ENCODE assay signal across 24 mouse cellular contexts in the genomic region with DNA sequence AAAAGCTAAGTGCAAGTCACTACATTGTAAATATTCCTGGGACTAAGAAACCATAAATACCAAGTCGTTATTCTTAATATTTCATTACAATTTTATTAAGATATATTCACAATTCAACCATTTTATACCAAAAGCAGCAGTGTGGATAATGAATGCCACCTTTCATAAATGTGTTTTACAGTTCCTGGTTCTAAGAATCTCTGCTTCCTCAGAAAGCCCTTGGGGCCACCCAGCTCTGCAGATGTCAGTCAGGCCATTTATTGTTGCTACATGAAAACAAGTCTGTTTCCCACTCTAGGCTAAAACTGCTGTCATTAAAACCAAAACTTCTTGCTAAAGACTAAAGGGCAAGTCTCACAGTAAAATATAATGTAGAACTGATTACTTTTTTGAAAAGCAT. TPM values are rescaled to one million over a fixed set of nuclear protein-coding genes. Genes with fewer than 3 reads are reported as not detected.
DNase-seq lines count a peak whose midpoint lies in the region; ATAC-seq and TF ChIP-seq lines count a peak whose summit lies in the region.
"Had no signal": no experiment of that assay in that cellular context is flagged by ENCODE, and none has a peak within 500 bp of the region (broad histone marks: within the 10 kb centered on the region; RNA-seq: fewer than 3 reads in every experiment).

No protein-coding gene starts in this region.

- H3K27me3 ChIP-seq in kidney, postnatal 0 days (ENCODE audit: insufficient read depth, low read length): no peaks in the 10 kb centered on the region
- H3K27me3 ChIP-seq in kidney, embryonic 16.5 days (ENCODE audit: insufficient read depth, low read length): no peaks in the 10 kb centered on the region
- H3K27me3 ChIP-seq in limb, embryonic 12.5 days: no peaks in the 10 kb centered on the region
- H3K27me3 ChIP-seq in splenic B cell, adult 2 months (ENCODE audit: control insufficient read depth, insufficient read depth, low read length, poor library complexity, severe bottlenecking): no peaks in the 10 kb centered on the region
- H3K27me3 ChIP-seq: forebrain, embryonic 12.5 days; forebrain, embryonic 15.5 days; heart, embryonic 13.5 days; hindbrain, embryonic 12.5 days; hindbrain, embryonic 15.5 days had no signal

- H3K4me2 ChIP-seq in kidney, postnatal 0 days (ENCODE audit: low read length): no peak overlapping the region
- H3K4me2 ChIP-seq in kidney, embryonic 16.5 days (replicated peaks; ENCODE audit: low read depth, low read length): no peak overlapping the region
- H3K4me2 ChIP-seq in limb, embryonic 12.5 days: no peak overlapping the region
- H3K4me2 ChIP-seq: forebrain, embryonic 12.5 days; forebrain, embryonic 15.5 days; heart, embryonic 13.5 days; hindbrain, embryonic 12.5 days; hindbrain, embryonic 15.5 days had no signal

- ATAC-seq in kidney, postnatal 0 days (replicated peaks; ENCODE audit: low FRiP score, low read depth): no peak
- no peak for ATAC-seq in kidney, embryonic 16.5 days (ENCODE audit: low FRiP score, low TSS enrichment)
- ATAC-seq in limb, embryonic 12.5 days (ENCODE audit: insufficient number of reproducible peaks, insufficient read depth, low FRiP score, low TSS enrichment, low read depth): no peak
- ATAC-seq in inflammation-experienced regulatory T-cells, adult 6 months: no peak
- ATAC-seq in activated CD4-positive, CD25-positive, alpha-beta regulatory T cell, adult 4 months: no peak
- ATAC-seq: CD4-positive, CD25-positive, alpha-beta regulatory T cell, adult 4 months; forebrain, embryonic 15.5 days had no signal

- no peak for TF ChIP-seq CTCF in kidney, postnatal 0 days (IDR thresholded peaks at IDR 0.05; ENCODE audit: low read depth)

- H3K9me3 ChIP-seq in kidney, postnatal 0 days (replicated peaks; ENCODE audit: low read length): no peaks in the 10 kb centered on the region
- H3K9me3 ChIP-seq in kidney, embryonic 16.5 days (ENCODE audit: low read length): no peaks in the 10 kb centered on the region
- H3K9me3 ChIP-seq in limb, embryonic 12.5 days: no peaks in the 10 kb centered on the region
- H3K9me3 ChIP-seq: forebrain, embryonic 12.5 days; forebrain, embryonic 15.5 days; heart, embryonic 10.5 days; heart, embryonic 13.5 days; hindbrain, embryonic 12.5 days; hindbrain, embryonic 15.5 days had no signal

- H3K36me3 ChIP-seq in kidney, postnatal 0 days (ENCODE audit: insufficient read depth, low read length): no peaks in the 10 kb centered on the region
- no peaks in the 10 kb centered on the region for H3K36me3 ChIP-seq in kidney, embryonic 16.5 days (ENCODE audit: insufficient read depth, low read length)
- peaks cover 27% of the 10 kb centered on the region for H3K36me3 ChIP-seq in limb, embryonic 12.5 days
- no peaks in the 10 kb centered on the region for H3K36me3 ChIP-seq in splenic B cell, adult 2 months (ENCODE audit: control insufficient read depth, insufficient read depth, low read length, poor library complexity, severe bottlenecking)
- H3K36me3 ChIP-seq: forebrain, embryonic 12.5 days; forebrain, embryonic 15.5 days; heart, embryonic 10.5 days; heart, embryonic 13.5 days; hindbrain, embryonic 12.5 days; hindbrain, embryonic 15.5 days had no signal

- H3K27ac ChIP-seq in kidney, postnatal 0 days: 0 out of 2 replicates have a peak overlapping the region, but pooled peaks have one; percentile 36
- H3K27ac ChIP-seq in kidney, embryonic 16.5 days (ENCODE audit: low read length): no peak overlapping the region
- H3K27ac ChIP-seq in limb, embryonic 12.5 days: peak overlapping the region; percentile 73
- H3K27ac ChIP-seq: forebrain, embryonic 12.5 days; forebrain, embryonic 15.5 days; heart, adult 2 months; heart, embryonic 10.5 days; heart, embryonic 13.5 days; hindbrain, embryonic 12.5 days; hindbrain, embryonic 15.5 days had no signal

- 54% methylated on average over 1 of the region's 1 CpGs for WGBS in kidney, postnatal 0 days
- 61% methylated on average over 1 of the region's 1 CpGs for WGBS in kidney, embryonic 16.5 days
- WGBS in limb, embryonic 12.5 days: 54% methylated on average over 1 of the region's 1 CpGs

- DNase-seq in kidney, postnatal 0 days (ENCODE audit: low spot score): peak; percentile 62
- peak; percentile 47 to 60 for DNase-seq in spleen, postnatal 36 days (ENCODE audit: low spot score in 2 of 2)
- no peak for DNase-seq in spleen, adult 18-20 months
- DNase-seq in splenic B cell, adult 2 months (ENCODE audit: low read depth, low spot score): peak; percentile 23
- DNase-seq: adrenal gland, adult 8-10 months; adrenal gland, postnatal 25 days; cerebellum, adult 11-12 months; cerebellum, adult 8-10 months; cerebellum, postnatal 25 days; gastrocnemius, postnatal 25 days; heart, adult 2 months; heart, postnatal 14 days had no signal

- no peaks in the 10 kb centered on the region for H3K4me1 ChIP-seq in kidney, postnatal 0 days (replicated peaks; ENCODE audit: insufficient read depth, low read length)
- peaks cover 9% of the 10 kb centered on the region; the same call in 1 of the 2 replicates for H3K4me1 ChIP-seq in kidney, embryonic 16.5 days (ENCODE audit: insufficient read depth, low read length)
- peaks cover 30% of the 10 kb centered on the region for H3K4me1 ChIP-seq in limb, embryonic 12.5 days (replicated peaks)
- H3K4me1 ChIP-seq: forebrain, embryonic 12.5 days; forebrain, embryonic 15.5 days; heart, embryonic 13.5 days; hindbrain, embryonic 12.5 days; hindbrain, embryonic 15.5 days had no signal

- no peak overlapping the region for H3K4me3 ChIP-seq in kidney, postnatal 0 days (replicated peaks; ENCODE audit: low read depth, low read length)
- no peak overlapping the region for H3K4me3 ChIP-seq in kidney, embryonic 16.5 days (ENCODE audit: low read length)
- no peak overlapping the region for H3K4me3 ChIP-seq in limb, embryonic 12.5 days (replicated peaks)
- H3K4me3 ChIP-seq: erythroblast, embryonic 14.5 days; forebrain, embryonic 12.5 days; forebrain, embryonic 15.5 days; heart, adult 2 months; heart, embryonic 10.5 days; heart, embryonic 13.5 days; hindbrain, embryonic 12.5 days; hindbrain, embryonic 15.5 days had no signal

- H3K9ac ChIP-seq in kidney, postnatal 0 days (ENCODE audit: low read depth, low read length): no peak overlapping the region
- no peak overlapping the region for H3K9ac ChIP-seq in kidney, embryonic 16.5 days (replicated peaks; ENCODE audit: low read length)
- no peak overlapping the region for H3K9ac ChIP-seq in limb, embryonic 12.5 days (replicated peaks)
- H3K9ac ChIP-seq: forebrain, embryonic 12.5 days; forebrain, embryonic 15.5 days; heart, embryonic 13.5 days; hindbrain, embryonic 12.5 days; hindbrain, embryonic 15.5 days had no signal

RNA-seq across cellular contexts. Expression of a gene that starts 24.4 kb away (rescaled TPM):
- polyA plus RNA-seq in kidney, postnatal 0 days (2015; fragmentation: Nextera tagmentation; extraction: Ambion mirVana): 50.3 and 54.2 TPM in 2 replicates
- 43.8 and 48.5 TPM in 2 replicates for polyA plus RNA-seq in kidney, embryonic 16.5 days (2015; fragmentation: Nextera tagmentation; extraction: Ambion mirVana)
- 51.3 and 61.0 TPM in 2 replicates for polyA plus RNA-seq in limb, embryonic 12.5 days (2016; fragmentation: Nextera tagmentation; extraction: Ambion mirVana)
- not detected for polyA plus RNA-seq in inflammation-experienced regulatory T-cells, adult 6 months (2017; shearing (Covaris generic))
- under 1 TPM in 1 of 2 experiments, not detected in 1; 0.16 TPM for polyA plus RNA-seq in activated CD4-positive, CD25-positive, alpha-beta regulatory T cell, adult 4 months (2017; shearing (Covaris generic))
- polyA plus RNA-seq: CD4-positive, CD25-positive, alpha-beta regulatory T cell, adult 4 months; erythroblast, embryonic 14.5 days had no signal

Comparison
In these comparisons a context has a peak if more than half of its experiments do, and no peak if none do; other contexts are left out.
1. DNase-seq: peak in kidney, postnatal 0 days (single experiment), spleen, postnatal 36 days (2 of 2) and splenic B cell, adult 2 months (single experiment); none in spleen, adult 18-20 months (0 of 2).
2. RNA of a gene that starts 24.4 kb away (polyA plus RNA-seq): 50.3 to 54.2 TPM in kidney, postnatal 0 days, 51.3 to 61.0 TPM in limb, embryonic 12.5 days and 43.8 to 48.5 TPM in kidney, embryonic 16.5 days; 0.16 TPM in activated CD4-positive, CD25-positive, alpha-beta regulatory T cell, adult 4 months and not detected in inflammation-experienced regulatory T-cells, adult 6 months; every median in the first group is over 10 times any median in the second.